Mouse (Mus musculus) right cerebral cortex, postnatal 25 days (tissue): ENCODE data around the gene Slc25a23.

Experiments used
- DNase-seq: peaks from one replicate; pipeline ENCODE4 v3.0.0; 2022

The Slc25a23 gene

GRCm38 (mm10) chr17:57059486-57059977, at the start of gene Slc25a23:
Gene Slc25a23, minus strand, starts transcription at chr17:57059863.
- DNase-seq = peak; percentile 77

- no peak for DNase-seq
Measured at GRCm38 (mm10) chr17:57108666-57109171, 49.1 kb upstream of the Slc25a23 start.

- no peak for DNase-seq
Measured at GRCm38 (mm10) chr17:57108040-57108665, 48.5 kb upstream of the Slc25a23 start.

DNA sequence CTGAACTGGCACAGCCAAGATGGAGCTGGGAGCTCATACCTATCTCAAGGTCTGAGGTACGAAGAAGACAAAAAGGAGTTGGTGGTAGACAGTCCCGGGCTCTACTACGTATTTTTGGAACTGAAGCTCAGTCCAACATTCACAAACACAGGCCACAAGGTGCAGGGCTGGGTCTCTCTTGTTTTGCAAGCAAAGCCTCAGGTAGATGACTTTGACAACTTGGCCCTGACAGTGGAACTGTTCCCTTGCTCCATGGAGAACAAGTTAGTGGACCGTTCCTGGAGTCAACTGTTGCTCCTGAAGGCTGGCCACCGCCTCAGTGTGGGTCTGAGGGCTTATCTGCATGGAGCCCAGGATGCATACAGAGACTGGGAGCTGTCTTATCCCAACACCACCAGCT, 47.4 kb upstream of the Slc25a23 start:
- no peak for DNase-seq

DNA sequence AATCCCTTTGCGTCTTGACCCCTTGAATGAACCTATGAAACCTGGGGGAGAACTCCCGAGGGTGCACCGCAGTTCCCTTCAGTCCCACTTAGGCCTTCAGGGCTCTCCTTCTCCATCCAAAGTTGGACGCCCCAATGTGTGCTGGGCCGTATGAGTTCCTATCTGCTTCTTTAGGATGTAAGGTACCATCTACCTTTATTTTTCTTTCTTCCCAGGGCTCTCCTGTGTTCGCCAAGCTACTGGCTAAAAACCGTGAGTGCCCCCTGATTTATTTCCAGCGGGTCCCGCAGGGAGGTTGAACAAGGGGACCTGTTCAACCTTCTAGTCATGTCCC, 46.3 kb upstream of the Slc25a23 start:
- DNase-seq = no peak

- peak; percentile 35 for DNase-seq
Measured at GRCm38 (mm10) chr17:57105181-57106034, 45.7 kb upstream of the Slc25a23 start, which contains the start of gene Tnfsf9. Gene Tnfsf9, plus strand, starts transcription at chr17:57105325.

GRCm38 (mm10) chr17:57104496-57104895, 44.8 kb upstream of the Slc25a23 start:
- DNase-seq = no peak

- DNase-seq = no peak
Measured at GRCm38 (mm10) chr17:57102276-57102675, 42.6 kb upstream of the Slc25a23 start.

DNA sequence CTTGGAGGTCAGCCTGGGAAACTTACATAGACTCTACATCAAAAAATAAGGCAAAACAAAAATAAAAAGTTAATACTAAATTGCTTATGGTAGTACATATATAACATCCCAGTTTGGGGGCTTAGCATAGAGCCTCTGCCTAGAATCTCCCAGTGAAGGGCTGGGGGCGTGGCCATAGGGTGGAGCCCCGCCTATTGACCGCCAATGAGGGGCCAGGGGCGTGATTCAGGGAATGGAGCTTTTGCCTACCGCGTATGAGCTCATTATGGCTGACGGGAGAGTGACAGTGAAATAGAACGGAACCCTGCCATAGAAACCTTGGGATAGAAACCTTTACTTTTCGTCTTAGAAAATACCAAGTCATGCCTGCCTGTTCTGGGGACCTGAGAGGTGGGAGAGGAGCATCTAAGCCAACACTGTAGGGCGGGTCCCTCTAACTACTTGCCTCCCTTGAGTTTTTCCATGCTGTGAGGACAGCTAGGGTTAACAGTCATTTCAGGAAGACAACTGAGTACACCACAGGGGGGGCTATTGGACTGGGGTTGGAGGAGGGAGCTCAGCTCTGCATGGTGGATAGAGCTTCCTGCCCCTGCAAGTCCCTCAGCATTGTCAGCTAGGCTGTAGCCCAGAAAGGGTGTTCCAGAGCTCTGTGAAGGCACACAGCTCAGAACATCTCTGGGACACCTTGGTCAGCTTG, 40.1 kb upstream of the Slc25a23 start:
- DNase-seq = no peak

DNA sequence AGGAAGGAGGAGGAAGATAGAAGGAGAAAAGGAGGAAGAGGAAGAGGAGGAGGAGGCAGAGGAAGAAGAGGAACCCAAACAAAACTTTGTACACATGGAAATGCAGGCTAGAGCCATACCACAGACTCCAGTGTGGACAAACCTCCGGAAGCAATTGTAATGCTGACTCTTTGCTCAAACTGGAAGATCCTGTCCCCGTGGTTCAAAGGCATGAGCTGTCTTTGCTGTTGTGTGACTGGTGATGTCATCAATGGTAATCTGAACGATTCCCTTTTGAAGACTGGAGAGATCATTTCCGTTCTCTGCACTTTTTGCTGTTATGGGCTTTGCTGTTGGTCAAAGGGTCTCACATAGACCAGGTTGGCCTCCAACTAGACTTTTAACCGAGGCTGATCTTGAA, 38.7 kb upstream of the Slc25a23 start:
- DNase-seq = no peak

GRCm38 (mm10) chr17:57096623-57096920, 36.9 kb upstream of the Slc25a23 start:
- DNase-seq = peak; percentile 79

DNA sequence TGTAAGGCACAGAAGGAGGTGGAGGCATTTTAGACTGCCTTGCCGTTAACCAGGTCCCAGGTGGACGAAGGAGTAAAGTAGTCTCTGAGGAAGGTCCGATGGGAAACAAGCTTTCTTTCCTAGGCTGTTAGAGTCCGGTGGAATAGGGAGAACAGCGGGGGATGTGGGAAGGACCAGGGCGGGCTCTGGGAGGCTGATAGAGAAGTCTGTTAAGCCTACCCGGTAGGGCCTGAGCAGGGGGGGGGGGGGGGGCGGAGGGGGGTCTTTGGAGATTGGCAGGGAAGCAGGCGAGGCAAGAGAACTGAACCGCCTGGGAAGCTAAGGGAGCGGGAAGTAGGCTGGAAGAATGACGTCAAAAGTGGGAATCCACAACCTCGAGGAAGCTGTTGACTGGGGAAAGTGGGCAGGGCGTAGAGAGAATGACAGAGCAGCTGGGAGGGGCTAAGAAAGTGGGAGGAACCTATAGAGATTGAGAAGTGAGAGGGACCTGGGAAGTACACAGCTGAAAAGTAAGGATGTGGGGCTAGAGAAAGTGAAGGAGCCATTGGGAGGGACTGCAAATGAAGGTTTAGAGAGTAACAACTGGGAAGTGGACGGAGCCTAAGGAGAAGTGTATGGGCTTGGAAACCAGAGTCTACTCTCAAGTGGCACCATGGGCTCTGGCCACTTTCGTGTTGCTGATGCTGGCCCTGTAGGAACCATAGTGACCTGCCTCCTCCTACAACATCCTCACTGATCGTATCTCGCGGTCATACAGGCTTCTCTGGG, 36.4 kb upstream of the Slc25a23 start:
- DNase-seq = no peak

- DNase-seq = no peak
Measured at GRCm38 (mm10) chr17:57094222-57094621, 34.6 kb upstream of the Slc25a23 start.

DNA sequence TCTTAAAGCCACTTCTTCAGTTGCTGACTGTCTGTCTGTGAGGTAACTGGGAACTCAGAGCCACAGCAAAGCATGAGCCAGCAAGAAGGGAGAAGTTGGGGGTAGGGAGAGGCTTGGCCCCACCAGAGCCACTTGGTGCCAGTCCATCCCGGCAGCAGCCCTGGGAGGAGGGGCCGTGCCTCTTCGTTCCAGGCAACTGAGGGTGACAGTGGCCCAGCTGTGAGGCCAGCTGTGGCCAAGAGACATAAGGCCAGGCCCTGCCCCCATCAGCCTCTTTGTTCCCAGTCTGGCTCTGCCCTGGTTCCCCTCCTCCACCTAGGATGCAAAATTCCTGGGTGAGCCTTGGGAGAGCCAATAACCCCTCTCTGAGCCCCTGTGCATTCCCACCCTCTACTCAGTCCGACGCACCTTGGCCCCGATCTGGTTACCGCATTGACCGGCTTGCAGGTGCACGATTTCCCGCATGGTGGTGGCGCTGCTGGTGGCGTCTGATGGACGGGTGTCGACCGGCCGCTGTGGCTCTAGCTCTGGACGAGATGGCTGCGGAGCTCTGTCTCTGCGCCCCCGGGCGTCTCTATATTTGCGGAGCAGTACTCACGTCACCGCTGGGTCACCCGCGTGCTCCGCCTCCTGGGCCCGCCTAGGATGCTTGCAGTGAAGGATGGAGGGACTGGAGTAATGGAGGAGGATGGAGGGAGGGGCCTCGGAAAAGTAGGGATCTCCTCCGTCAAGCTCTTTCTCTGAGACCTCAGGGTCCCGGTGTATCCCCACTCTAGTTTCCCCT, 27.6 kb upstream of the Slc25a23 start, which contains the start of gene Tubb4a:
Gene Tubb4a (minus strand): TSS at position 734 of the 784 bp plus-strand sequence.
- DNase-seq = peak; percentile 86

DNA sequence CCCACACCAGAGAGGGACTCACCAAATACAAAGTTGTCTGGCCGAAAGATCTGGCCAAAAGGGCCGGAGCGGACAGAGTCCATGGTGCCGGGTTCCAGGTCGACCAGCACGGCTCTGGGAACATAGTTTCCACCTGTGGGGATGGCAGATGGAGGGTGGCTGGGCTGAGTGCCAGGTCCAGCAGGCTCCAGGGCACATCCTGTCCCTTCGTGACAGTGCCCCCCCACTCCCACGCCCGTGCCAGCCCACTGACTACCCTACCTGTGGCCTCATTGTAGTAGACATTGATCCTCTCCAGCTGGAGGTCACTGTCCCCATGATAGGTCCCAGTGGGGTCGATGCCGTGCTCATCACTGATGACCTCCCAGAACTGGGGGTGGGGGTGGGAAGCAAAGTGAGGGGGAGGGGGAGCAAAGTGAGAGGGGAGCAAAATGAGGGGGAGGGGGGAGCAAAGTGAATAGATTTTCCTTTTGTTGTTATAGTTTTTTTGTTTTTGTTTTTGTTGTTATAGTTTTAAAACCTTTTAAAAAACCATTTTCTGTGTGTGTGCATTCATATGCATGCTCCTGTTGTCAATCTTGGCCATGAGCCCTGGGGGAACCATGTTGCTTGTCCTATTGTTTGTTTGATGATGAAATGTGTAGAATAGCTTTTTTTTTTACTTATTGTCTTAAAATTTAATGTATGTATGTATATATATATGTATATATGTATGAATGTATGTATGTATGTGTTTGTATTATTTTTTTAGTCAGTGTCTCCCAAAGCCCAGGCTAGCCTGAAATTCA, 26.5 kb upstream of the Slc25a23 start:
- DNase-seq = no peak

GRCm38 (mm10) chr17:57082481-57082880, 22.8 kb upstream of the Slc25a23 start:
- DNase-seq = no peak

DNA sequence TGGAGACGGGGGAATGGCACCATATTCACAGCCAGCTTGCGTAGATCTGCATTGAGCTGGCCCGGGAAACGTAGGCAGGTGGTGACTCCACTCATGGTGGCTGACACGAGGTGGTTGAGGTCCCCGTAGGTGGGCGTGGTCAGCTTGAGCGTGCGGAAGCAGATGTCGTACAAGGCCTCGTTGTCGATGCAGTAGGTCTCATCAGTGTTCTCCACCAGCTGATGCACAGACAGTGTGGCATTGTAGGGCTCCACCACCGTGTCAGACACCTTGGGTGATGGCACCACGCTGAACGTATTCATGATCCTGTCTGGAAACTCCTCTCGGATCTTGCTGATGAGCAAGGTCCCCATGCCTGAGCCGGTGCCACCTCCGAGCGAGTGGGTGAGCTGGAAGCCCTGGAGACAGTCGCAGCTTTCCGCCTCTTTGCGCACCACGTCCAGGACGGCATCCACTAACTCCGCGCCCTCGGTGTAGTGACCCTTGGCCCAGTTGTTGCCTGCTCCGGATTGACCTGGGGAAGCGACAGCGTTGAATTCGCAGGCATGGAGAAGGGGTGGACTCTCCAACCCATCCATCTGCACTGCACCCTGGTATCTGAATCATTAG, 21.7 kb upstream of the Slc25a23 start:
- DNase-seq = no peak

DNA sequence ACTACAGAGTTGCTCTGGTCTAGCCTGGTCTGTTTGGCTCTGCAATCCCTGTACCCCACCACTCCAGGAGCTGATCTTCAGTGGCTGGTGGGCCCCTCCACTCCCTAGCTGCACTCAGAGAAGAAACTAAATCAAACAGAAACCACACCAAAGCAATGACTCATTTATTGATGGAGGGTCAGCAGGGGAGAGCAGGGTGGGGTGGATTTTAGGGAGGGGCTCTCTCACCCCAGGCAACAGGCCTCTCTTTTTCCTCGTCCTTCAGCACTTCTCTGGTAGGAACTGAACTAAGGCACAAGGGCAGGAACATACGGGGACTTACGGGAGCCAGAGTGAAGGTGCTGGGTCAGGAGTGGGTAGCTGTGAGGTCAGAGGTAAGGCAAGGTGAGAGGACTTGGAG, 20.3 kb upstream of the Slc25a23 start:
- DNase-seq = no peak

DNA sequence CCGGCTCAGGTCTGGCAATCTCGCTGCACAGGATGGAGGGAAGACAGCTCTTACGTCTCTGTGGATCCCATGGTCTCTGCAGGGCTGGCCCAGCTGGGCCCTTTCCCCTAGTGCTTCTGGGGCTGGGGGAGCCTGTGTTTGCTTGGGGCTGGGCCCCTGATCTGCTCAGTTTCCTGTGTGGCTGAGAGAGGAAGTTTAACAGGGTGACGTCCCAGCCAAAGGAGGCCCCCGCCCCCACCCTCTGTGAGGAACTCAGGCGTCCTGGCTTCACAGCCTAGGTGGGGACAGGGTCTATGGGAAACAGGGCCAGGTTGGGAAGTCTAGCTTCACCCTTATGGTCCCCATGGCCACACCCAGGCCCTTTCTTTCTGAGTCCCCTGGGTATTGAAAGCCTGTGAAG, 18.7 kb upstream of the Slc25a23 start, which contains the start of gene Dennd1c:
Gene Dennd1c (minus strand): TSS at position 179 of the 400 bp plus-strand sequence.
- DNase-seq = no peak

- DNase-seq = no peak
Measured at GRCm38 (mm10) chr17:57076916-57077315, 17.3 kb upstream of the Slc25a23 start.
